Mouse (Mus musculus) heart, adult 8-10 months (tissue): ENCODE data around the gene Arhgef40. TPM values are rescaled to one million over a fixed set of nuclear protein-coding genes. Genes with fewer than 3 reads are reported as not detected.
A peak's percentile ranks its signal among the peaks of the same experiment; 100 is the strongest.

Experiments used
- DNase-seq: peaks from one replicate; pipeline ENCODE4 v3.0.0; 2022; ENCODE audit warnings: low spot score
- total RNA-seq, 4 experiments: library from RNA; stranded (reverse); gene quantifications; 2 replicates each; pipeline ENCODE4 v1.2.4; 2022

The Arhgef40 gene
- total RNA-seq, 4 experiments from 2014 or later = 20.4 to 31.0 (median 24.0) TPM

DNA sequence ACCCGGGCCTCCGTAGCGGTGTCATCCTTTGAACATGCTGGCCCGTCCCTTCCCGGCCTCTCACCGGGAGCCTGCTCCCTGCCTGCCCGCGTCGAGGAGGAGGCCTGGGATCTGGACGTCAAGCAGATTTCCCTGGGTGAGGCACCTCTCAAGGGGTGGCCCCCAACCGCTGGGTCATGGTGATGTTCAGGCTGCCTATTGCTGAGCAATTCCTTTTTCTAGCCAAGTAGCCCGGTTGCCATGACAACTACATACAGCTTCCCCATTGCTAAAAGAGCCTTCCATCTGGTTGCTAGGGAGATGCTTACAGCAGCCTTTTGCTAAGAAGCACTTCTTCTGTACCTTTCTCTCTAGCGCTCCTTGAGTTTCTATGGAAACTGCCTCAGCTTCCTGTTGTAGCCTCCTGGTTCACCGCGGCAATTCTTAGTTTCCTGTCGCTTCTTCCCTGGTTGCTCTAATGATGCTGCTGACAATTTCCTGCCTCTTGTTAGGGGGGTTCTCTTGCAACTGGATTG is 19.5 kb downstream of the Arhgef40 start:
- peak; percentile 35 for DNase-seq

DNA sequence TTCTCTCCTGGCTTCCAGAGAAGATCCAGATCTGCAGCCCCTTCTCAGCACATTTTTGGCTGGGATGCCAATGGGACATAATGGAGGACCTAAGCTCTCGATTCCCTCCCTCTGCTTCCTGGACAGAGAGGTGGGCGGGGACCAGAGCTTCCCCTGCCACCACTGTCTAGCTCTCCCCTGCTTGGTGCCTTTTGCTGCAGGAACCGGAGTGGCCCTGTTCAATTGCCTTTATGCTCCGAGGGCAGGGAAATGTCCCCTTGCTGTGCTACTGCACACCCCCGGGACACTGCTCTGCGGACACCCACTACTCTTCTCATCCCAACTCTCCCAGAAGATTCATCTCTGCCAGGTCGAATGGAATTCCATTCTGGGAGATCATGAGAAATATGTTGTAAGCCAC is 20.6 kb downstream of the Arhgef40 start:
- no peak for DNase-seq

DNA sequence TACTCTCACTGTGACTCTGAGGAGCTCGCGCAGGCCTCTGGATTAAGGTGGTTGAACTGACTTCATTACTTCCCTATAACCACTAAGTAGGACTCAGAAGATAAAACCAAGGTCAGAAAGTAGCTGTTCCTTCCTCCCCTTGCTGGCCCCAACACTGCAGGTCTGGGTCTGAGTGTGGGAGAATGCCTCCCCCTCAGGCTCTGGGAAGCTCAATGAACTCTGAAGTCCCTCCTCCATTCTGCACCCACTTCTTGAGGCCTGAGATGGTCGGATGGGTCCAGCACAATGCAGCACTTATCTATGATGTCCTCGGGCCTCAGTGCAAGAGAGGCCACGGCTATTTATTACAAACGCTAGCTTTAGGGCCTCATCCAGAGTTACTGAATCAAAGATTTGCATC is 21.1 kb downstream of the Arhgef40 start:
- DNase-seq = no peak

DNA sequence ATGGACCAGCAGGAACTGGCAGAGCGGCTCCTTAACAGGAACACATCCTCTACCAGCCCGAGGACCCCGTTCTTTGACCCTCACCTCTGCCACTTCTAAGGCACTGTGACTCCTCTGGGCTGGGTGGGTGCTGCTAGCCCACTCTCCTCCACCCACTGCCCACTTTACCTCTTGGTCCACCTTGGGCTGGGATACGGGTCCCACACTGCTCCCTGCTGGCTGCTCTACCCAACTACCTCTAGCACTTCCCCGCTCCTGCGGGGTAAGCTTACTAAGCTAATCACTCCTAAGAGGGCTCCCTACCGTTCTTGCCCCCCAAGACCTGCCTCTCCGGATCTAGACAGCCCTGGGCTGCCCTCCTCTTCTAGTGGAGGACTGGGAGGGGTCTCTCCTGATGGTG is 21.7 kb downstream of the Arhgef40 start:
- DNase-seq = no peak

DNA sequence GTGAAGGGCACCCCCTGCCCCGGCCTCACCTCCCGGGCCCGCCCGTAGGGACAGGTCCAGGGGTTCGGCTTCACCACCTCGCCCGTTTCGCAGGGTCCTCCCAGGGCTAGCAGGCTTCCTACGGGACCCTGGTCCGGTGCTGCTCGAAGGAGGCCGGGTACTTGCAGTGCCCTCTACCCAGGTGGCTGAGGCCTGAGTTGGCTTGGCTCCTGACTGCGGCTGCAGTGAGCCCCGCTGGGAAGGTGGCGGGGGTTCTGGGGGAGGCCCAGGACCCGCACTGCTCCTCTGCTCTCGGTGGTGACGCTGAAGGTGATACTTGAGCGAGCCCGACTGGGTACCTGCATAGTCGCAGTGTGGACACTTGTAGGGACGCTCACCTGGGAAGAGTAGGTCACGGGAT is 22.3 kb downstream of the Arhgef40 start:
- DNase-seq = no peak

DNA sequence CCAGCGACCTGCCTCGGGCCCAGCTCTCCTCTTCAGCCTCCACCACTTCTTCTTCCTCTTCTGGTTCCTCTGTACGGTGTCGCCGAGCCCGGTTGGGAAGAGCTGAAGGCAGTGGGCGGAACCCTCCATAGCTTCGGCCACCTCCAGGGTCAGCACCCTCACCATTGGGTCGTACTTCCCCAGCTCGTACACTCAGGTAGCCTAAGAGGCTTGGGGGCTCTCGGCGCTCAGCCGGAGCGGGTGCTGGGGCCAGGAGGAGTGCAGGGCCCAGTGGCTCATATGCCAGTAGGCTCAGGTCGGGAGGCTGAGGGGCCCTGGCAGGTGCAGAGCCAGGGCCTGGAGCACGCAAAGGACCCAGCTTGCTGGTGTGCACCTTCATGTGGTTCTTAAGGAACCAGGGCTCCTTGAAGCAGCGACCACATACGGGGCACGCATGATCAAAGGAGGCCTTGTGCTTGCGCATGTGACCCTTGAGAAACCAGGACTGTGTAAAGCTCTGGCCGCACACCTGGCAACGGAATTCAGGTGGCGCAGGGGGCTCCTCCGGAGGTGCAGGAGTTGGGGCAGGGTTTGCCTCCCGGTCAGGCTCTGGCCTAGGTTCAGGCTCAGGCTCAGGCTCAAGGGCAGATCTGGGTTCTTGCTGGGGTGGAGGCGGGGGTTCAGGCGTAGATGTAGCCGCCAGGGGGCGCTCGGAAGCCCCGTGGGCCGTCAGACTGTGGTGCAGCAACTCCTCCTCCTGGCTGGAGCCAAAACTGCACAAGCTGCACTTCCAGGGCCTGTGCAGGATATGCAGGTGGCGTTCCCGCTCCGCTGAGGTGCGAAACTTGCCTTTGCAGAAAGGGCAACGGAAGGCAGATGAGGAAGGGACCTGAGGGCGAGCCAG is 24.0 kb downstream of the Arhgef40 start:
- peak; percentile 88 for DNase-seq

DNA sequence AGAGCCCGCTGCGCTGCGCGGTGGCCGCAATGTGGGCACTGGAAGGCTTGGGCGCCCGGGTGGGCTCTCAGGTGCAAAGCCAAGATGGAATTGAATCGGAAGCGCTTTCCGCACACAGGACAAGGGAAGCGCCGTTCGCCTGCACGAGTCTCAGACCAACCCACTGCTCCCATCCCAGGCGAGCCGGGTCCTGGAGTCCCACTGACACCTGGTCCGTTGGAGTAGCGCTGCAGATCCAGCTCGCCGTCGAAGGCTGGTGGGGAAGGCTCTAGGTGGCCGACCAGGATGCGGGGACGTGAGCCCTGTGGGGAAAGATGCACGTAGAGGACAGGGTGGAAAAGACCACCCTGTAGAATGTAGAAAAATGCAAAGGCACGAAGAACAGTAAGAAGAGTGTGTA is 24.8 kb downstream of the Arhgef40 start:
- DNase-seq = no peak

DNA sequence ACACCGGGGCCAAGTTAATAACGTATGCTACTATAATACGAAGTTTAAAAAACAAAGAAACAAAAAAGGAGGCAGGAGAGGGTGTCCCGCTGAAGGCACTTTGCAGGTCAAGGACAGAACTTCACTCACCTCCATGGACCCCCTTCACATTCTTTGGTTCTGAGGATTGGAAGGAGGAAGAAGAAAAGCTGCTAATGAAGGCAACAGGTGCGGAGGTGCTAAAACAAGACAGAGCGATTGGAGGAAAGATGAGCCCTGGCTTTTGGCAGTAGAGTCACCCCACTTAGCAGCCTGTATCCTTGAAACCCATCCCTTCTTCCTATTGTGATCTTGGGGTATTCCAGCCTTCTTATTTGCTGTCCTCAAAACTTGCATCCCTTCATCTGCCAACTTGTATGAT is 25.3 kb downstream of the Arhgef40 start:
- DNase-seq = no peak

DNA sequence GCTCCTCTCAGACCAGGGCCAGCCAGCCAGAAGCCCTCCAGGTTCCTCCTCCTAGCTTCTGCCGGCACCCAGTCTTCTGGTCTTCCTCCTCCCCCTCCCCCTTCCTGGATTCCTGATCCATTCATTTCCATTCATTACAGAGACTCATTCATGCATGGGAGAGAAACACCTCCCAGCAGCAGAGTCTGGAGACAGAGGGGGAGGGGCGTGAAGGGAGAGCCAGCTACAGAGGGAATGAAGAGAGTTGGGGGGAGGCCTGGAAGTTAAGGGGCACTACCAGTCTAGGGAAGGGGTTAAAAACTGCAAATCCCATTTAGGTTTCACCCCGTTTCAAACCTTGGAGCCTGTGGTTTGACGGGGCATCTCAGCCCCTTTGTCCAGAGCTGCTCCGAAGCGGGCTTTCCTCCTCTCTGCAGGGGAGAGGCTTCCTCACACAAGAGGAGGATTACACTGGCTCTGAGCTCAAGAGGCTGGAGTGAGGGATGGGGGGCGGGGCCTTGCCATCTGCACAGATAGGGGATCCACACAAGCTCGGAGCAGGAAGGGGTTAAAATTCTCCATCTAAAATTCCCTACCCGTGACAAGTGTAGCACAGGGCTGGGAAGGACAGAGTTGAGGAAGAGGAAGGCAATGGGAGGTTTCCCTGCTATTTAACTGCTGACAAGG is 26.1 kb downstream of the Arhgef40 start:
- DNase-seq = no peak

DNA sequence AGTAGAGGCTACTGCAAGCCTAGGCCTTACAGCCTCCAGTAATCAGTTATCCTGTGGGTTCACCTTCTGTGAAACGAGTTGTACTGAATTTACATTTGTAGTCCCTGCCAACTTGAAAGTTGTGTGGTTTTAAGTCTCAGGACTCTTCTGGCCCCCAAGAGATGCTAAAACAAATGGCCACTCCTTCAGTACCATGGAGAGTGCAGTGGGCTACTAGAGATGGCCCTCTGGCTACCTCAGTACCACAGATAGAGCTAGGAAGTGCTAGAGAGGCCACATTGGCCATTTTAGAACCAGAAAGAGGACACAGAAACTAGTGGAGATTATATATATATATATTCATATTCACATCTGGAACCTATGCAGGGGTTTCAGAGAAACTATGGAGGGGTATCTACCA is 27.2 kb downstream of the Arhgef40 start:
- DNase-seq = no peak

DNA sequence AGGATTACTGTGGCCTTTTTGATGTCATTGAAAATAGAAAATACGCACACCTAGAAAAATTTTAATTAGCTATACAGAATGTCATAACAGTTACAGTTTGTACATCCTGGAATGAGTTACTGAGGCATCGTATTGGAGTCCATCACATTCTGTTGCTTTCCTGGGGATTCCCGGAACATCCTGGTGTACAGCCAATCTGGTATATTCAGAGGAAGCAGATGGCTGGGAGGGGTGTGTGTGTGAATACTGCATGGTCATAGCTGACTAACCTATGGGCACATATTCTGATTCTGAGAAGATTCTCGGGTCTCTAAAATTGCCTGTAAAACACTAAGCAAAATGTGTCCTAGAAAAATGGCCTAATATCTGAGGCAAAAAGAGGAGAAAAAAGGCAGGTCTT is 27.6 kb downstream of the Arhgef40 start:
- DNase-seq = no peak

DNA sequence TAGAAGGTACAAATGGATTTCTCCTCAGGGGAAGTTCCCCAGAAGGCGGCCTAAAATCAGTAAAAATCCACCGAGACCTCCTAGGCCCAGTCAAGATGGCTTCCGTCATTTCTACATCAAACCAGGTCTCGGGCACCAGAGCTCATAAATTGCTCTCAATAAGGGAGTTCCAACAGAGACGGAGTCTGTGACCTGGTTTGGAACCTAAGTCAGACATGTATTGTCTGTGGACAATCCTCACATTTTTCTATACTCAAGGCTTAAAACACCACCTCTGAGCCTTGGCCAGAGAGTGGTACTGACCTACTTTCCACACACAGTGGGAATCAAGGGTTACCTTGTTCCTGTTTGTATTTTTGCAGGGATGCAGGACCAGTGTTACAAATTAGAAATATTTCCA is 28.0 kb downstream of the Arhgef40 start:
- no peak for DNase-seq

DNA sequence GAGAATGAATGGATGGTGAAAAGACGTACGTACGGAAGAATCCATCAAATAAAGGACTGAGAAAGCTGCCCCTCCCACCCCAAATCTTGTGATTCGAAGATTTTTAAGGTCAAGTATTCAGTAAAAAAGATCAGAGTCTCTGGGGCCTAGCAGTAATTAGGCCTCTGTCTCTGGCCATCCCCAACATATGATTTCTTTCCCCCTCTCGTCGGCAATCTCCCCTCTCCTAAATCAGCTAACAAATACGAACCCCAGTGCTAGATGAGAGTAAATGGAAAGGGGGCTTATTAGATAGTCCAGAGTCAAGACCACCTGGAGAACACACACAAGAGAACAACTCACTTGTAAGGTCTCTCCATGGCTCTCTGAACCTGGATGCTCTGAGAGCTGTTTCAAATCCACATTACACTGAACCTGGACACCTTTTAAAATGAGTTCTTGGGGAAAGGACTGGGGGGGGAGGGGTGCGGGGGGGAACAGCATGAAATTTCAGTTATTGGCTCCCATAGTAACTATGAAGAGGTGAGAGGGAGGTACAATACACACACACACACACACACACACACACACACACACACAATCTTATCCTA is 28.6 kb downstream of the Arhgef40 start:
- no peak for DNase-seq

DNA sequence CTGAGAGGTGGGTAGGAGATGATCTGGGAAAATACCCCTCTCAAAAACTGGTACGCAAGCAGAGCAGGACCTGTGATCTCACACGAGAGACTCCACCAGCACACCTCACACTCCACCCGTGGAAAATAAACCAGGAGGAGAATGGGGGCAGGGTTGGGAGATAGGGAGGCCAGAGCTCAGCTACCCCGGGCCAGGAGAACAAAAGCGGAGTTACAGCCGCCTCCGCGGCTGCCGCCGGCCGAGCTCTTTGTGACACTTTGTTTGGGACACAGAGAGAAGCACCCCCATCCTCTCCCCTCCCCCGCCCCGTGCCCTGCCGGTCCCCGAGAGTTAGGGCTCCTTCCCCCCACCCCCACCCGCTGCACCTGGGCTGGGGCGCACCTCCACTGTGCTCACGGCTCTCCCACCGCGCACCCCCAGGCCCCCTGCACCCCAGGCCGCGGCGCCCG is 29.3 kb downstream of the Arhgef40 start:
- no peak for DNase-seq

DNA sequence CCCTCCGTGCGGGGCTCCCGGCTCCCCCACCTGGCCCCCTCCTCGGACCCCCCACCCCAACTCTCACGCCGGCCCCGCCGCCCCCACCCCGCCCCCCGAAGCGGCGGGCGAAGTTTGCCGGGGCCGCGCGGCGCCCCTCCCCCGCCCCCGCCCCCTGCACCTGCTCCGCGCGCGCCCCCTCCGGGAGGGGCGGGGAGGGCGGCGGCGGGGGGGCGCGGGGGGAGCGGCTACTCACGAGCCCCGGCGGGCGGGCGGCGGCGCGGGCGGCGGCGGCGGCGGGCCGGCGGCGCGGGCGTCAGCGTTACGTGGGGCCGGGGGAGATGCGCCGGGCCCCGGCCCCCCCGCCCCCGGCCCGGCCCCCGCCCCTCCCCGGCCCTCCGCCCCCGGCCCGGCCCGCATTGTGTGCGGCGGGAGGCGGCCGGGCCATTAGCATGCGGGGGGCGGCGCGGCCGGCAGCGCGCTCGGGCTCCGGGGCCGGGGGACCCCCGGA is 29.8 kb downstream of the Arhgef40 start:
- no peak for DNase-seq

DNA sequence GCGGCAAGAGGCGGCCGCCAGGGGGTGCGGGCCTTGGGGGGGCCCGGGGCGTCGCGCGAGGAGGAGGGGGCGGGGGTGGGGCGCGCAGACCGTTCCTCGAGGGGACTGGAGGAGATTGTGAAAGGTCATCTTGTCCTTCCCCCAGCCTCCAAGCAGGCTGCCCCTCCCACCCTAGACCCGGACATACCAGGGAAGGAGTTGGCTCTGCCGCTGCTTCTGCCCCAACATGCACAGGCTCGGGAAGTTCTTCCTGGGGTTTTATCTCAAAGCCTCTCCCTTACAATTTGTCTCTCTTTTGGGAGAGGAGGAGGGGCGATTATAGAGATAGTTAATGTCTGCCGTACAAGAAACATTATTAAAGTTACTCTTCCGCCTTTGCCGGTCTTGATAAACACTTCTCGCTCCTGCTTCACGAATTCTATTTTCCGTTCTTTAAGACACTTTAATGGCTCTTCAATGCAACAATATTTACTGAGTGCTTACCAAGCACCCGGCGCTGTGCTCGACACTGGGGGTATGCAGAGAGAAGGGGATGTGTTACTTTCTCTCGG is 30.3 kb downstream of the Arhgef40 start:
- DNase-seq = peak; percentile 50

DNA sequence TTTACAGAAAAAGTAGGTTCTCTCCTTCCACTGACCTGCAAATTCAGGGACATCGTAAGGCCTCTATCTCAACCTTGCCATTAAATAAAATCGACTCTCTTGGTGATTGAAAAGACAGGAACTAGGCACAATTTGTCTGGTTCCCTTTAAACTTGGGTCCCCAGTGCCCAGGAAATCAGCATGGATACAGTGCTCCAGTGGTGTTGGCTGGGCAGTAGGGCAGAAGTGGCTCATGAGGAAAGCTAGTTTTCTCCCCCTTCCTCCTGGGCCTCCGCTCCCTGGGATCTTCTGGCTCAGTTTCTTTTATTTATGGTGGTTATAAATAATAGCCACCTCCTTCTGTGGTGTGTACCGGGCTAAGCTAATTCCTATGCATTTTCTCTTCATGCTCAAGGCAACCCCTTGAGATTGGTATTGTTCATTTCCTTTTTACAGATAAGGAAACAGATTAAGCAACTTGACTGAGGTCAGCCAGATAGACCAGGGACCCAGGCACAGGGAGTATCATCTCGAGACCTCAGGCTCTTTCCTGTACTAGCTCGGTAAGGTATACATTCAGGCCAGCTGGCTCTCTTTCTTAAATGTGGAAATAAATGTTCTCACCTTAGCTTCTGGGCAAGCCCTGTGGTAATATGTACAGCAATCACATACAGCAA is 31.1 kb downstream of the Arhgef40 start, which contains the start of gene Tmem253:
Gene Tmem253, plus strand, starts transcription at position 214 of the 656 bp plus-strand sequence.
- no peak for DNase-seq

DNA sequence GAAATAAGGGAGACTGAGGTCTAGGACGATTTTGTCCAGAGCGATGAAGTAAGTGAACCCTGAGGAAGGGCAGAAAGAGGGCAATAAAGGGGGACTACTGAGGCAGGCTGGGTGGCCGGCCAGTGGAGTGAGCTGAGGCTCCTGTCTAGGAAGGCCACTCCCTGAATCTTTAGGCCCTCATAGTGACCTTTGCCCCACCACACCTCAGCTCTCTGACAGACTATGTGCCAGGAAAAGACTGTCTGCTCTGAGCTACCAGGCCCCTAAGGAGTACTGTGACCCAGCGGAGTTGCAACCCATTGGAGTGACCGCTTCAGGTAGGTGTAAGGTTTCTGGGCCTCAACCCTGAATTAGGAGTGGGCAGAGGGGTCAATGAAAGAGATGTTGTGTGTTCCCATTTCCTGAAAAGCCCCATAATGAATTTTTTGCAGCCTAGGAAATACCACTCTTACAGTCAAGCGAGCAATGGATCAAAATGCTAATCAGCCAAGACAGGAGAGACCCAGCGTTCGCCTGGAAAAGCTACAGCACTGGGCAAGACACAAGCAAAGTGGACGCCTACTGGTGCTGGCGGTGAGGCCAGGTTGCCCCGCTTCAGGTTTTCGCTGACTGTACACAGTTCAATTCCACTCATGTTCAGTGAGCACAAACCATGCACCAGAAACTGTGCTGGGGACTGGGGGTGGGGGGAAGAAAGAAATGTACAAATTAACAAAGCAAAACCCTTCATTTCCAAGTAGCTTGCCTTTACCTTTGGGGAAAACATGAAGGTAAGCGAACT is 32.3 kb downstream of the Arhgef40 start:
- no peak for DNase-seq

DNA sequence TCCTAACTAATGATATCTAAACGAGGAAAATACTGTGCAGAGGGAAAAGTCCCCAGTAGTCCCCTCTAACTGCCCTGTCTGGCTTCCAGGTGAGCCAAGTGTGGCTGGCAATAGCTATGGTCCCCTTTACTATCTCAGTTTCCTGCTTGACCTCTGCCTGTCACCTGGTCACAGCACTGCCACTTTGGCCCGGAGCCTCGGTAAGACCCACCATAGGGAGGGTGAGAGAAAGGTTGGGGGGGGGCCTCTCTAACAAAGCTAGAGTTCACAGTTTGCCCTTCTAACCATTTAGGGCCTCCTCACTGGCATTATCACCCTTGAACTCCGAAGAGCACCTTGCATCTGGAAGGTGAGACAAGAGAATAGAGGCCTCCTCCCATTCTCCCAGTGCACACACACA is 33.1 kb downstream of the Arhgef40 start:
- no peak for DNase-seq

DNA sequence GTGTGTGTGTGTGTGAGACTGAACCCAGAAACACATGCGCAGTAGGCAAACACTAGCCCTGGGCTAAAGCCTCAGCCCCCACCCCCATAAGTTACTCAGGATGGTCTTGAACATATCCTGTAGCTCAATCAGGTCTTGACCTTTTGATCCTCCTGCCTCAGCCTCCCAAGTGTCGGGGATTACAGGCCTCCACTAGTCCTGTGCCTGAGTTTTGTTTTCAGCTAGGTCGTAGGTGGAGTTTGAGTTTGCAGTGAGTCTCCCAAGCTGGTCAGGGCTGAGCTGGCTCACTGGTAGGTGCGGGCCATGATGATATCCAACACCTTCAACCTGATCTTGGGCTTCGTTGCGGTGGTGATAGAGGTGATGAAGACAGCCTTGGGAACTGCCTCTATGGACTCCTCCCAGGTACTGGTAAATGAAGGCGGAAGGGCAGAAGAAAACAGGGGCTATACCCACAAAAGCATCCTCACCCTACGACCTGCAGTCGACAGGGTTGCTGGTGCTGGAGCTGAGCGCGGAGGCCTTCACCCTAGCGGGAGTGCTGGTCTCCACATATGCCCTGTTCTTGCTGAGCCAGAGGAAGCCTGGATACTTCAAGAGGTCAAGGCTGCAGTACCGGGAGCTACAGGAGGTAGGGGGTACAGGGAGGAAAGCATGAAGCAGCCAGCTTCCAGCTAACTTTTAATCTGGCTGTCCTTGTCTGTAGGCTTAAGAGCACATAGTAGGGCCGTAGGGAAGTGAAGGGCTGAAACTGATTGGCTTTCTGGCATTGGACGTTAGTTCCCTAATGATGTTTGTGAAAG is 33.9 kb downstream of the Arhgef40 start:
- no peak for DNase-seq
